Mouse (Mus musculus): ENCODE results near the gene Osbpl3. TPM values are rescaled to one million over a fixed set of nuclear protein-coding genes. Genes with fewer than 3 reads are reported as not detected.
A peak's percentile ranks its signal among the peaks of the same experiment; 100 is the strongest.

The Osbpl3 gene
- total and polyA plus RNA-seq, 2 experiments = 0.15 to 0.83 TPM

- H3K27ac ChIP-seq (replicated peaks; ENCODE audit: insufficient read depth, low read depth, low read length) = no peak overlapping the region
- no peak overlapping the region for H3K4me3 ChIP-seq (ENCODE audit: insufficient read depth, low read depth, low read length)
- no peaks in the 10 kb centered on the region for H3K27me3 ChIP-seq (ENCODE audit: control insufficient read depth, insufficient read depth, low read length)
- H3K9ac ChIP-seq (ENCODE audit: low read depth, low read length) = no peak overlapping the region
- DNase-seq (ENCODE audit: extremely low read depth, low read depth, low spot score) = no peak
- TF ChIP-seq CTCF (IDR thresholded peaks at IDR 0.05; ENCODE audit: low read depth, low read length) = no peak
- no peak for TF ChIP-seq POLR2A (IDR thresholded peaks at IDR 0.05; ENCODE audit: extremely low read depth, insufficient read depth, low read length)
- 74% methylated on average over 9 of the region's 9 CpGs for WGBS
- H3K4me1 ChIP-seq (ENCODE audit: control insufficient read depth, insufficient read depth, low read length) = no peaks in the 10 kb centered on the region
- H3K79me2 ChIP-seq (ENCODE audit: control insufficient read depth, insufficient read depth, low read length) = no peaks in the 10 kb centered on the region
- no peaks in the 10 kb centered on the region for H3K36me3 ChIP-seq (ENCODE audit: control insufficient read depth, insufficient read depth, low read length)
These were observed 8.9 kb upstream of the Osbpl3 start for GRCm38 (mm10) chr6:50464690-50465485.

DNA sequence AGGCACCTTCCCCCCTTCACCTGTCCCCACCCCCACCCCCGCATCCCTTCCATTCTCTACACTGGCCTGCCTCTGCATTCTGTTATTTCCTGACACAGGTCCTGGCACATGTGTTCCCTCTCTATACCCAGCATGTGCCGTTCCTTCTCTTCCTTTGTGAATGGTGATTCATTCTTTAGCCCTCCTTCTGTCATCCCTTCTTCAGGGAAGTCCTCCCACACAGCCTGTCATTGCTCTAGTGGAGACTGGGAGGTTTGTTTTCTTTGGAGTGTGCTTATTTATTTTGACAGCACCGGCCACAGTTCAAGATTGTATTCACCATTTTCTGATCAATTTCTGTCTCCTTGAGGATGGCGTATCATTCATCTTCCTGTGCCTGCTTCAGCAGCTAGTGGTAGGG lies 6.0 kb upstream of the Osbpl3 start:
- Histone ChIP-seq H3K36me3 (ENCODE audit: control insufficient read depth, insufficient read depth, low read length) (no peaks in the 10 kb centered on the region), H3K9ac (ENCODE audit: low read depth, low read length) (no peak overlapping the region), H3K4me1 (ENCODE audit: control insufficient read depth, insufficient read depth, low read length) (peaks cover 5% of the 10 kb centered on the region; the same call in 1 of the 2 replicates), H3K4me3 (ENCODE audit: insufficient read depth, low read depth, low read length) (no peak overlapping the region), H3K27me3 (ENCODE audit: control insufficient read depth, insufficient read depth, low read length) (no peaks in the 10 kb centered on the region), H3K27ac (replicated peaks; ENCODE audit: insufficient read depth, low read depth, low read length) (no peak overlapping the region), H3K79me2 (ENCODE audit: control insufficient read depth, insufficient read depth, low read length) (no peaks in the 10 kb centered on the region)
- TF ChIP-seq POLR2A (IDR thresholded peaks at IDR 0.05; ENCODE audit: extremely low read depth, insufficient read depth, low read length) = no peak
- no peak for TF ChIP-seq CTCF (IDR thresholded peaks at IDR 0.05; ENCODE audit: low read depth, low read length)
- no peak for DNase-seq (ENCODE audit: extremely low read depth, low read depth, low spot score)
- WGBS = 87% methylated on average over 4 of the region's 4 CpGs

DNA sequence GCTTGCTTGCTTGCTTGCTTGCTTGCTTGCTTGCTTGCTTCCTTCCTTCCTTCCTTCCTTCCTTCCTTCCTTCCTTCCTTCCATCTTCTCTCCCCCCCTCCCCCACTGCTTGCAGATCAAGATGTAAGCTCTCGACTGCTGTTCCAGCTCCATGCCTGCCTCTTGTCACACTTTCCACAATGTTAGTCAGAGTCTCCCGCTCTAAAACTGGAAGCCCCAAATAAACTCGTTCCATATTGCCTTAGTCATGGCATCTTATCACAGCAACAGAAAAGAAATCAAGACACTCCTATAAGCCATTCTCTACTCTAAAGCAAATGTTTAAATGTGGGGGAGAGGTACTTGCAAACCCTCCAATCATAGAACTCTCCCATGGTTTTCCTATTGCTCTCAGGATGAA lies 5.6 kb upstream of the Osbpl3 start:
- Histone ChIP-seq H3K79me2 (ENCODE audit: control insufficient read depth, insufficient read depth, low read length) (no peaks in the 10 kb centered on the region), H3K4me3 (ENCODE audit: insufficient read depth, low read depth, low read length) (no peak overlapping the region), H3K36me3 (ENCODE audit: control insufficient read depth, insufficient read depth, low read length) (no peaks in the 10 kb centered on the region), H3K9ac (ENCODE audit: low read depth, low read length) (no peak overlapping the region), H3K4me1 (ENCODE audit: control insufficient read depth, insufficient read depth, low read length) (peaks cover 5% of the 10 kb centered on the region; the same call in 1 of the 2 replicates), H3K27ac (replicated peaks; ENCODE audit: insufficient read depth, low read depth, low read length) (no peak overlapping the region), H3K27me3 (ENCODE audit: control insufficient read depth, insufficient read depth, low read length) (no peaks in the 10 kb centered on the region)
- 86% methylated on average over 3 of the region's 3 CpGs for WGBS
- DNase-seq (ENCODE audit: extremely low read depth, low read depth, low spot score) = no peak
- TF ChIP-seq CTCF (IDR thresholded peaks at IDR 0.05; ENCODE audit: low read depth, low read length) = no peak

DNA sequence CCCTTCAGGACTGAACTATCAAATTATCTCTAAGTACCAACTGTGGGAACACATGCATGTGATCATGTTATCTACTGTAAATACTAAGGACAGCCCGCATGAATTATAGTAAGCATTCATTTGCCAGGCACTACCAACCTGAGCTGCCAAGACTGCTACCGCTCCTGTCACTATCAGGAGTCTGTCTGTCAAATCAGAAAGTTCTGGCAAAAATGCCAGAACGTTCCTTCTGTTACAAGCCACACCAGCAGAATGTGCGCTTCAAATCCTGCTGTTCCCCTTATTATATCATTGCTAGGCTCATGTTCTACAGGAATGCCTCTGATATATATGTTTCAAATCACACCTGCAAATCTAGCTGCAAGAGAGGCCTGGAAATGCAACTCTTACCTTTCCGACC lies 4.6 kb upstream of the Osbpl3 start:
- TF ChIP-seq CTCF (IDR thresholded peaks at IDR 0.05; ENCODE audit: low read depth, low read length) (no peak), POLR2A (IDR thresholded peaks at IDR 0.05; ENCODE audit: extremely low read depth, insufficient read depth, low read length) (no peak)
- DNase-seq (ENCODE audit: extremely low read depth, low read depth, low spot score) = no peak
- Histone ChIP-seq H3K27me3 (ENCODE audit: control insufficient read depth, insufficient read depth, low read length) (peaks cover 2% of the 10 kb centered on the region), H3K4me1 (ENCODE audit: control insufficient read depth, insufficient read depth, low read length) (peaks cover 6% of the 10 kb centered on the region; the same call in 1 of the 2 replicates), H3K9ac (ENCODE audit: low read depth, low read length) (no peak overlapping the region), H3K36me3 (ENCODE audit: control insufficient read depth, insufficient read depth, low read length) (no peaks in the 10 kb centered on the region), H3K27ac (replicated peaks; ENCODE audit: insufficient read depth, low read depth, low read length) (no peak overlapping the region), H3K4me3 (ENCODE audit: insufficient read depth, low read depth, low read length) (no peak overlapping the region), H3K79me2 (ENCODE audit: control insufficient read depth, insufficient read depth, low read length) (no peaks in the 10 kb centered on the region)
- WGBS = 91% methylated on average over 5 of the region's 5 CpGs

DNA sequence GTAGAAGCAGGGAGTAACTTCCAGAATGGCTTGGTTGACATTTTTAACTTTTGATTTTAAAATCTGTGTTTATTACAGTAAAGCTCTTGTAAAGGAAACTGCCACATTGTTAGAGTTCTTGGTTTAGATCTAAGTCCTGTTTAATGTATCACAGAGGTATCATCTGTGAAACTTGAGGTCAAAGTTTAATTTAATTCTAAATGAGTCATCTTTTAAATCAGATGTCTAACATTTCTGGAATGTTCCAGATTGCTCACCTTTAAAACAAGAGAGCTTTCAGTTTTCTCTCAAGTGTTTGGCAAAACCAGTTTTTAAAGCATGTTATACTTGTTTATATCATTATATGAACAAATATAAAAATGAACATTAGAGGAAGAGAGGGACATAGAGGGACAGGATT lies 4.2 kb upstream of the Osbpl3 start:
- Histone ChIP-seq H3K9ac (ENCODE audit: low read depth, low read length) (no peak overlapping the region), H3K4me1 (ENCODE audit: control insufficient read depth, insufficient read depth, low read length) (peaks cover 6% of the 10 kb centered on the region; the same call in 1 of the 2 replicates), H3K4me3 (ENCODE audit: insufficient read depth, low read depth, low read length) (no peak overlapping the region), H3K27ac (replicated peaks; ENCODE audit: insufficient read depth, low read depth, low read length) (no peak overlapping the region), H3K79me2 (ENCODE audit: control insufficient read depth, insufficient read depth, low read length) (no peaks in the 10 kb centered on the region), H3K27me3 (ENCODE audit: control insufficient read depth, insufficient read depth, low read length) (peaks cover 6% of the 10 kb centered on the region), H3K36me3 (ENCODE audit: control insufficient read depth, insufficient read depth, low read length) (no peaks in the 10 kb centered on the region)
- no peak for TF ChIP-seq CTCF (IDR thresholded peaks at IDR 0.05; ENCODE audit: low read depth, low read length)
- DNase-seq (ENCODE audit: extremely low read depth, low read depth, low spot score) = peak; percentile 18

- peaks cover 9% of the 10 kb centered on the region for H3K27me3 ChIP-seq (ENCODE audit: control insufficient read depth, insufficient read depth, low read length)
- H3K4me1 ChIP-seq (ENCODE audit: control insufficient read depth, insufficient read depth, low read length) = peaks cover 6% of the 10 kb centered on the region; the same call in 1 of the 2 replicates
- H3K9ac ChIP-seq (ENCODE audit: low read depth, low read length) = no peak overlapping the region
- no peak overlapping the region for H3K27ac ChIP-seq (replicated peaks; ENCODE audit: insufficient read depth, low read depth, low read length)
- 76% methylated on average over 5 of the region's 5 CpGs for WGBS
- TF ChIP-seq CTCF (IDR thresholded peaks at IDR 0.05; ENCODE audit: low read depth, low read length) = no peak
- no peak for TF ChIP-seq POLR2A (IDR thresholded peaks at IDR 0.05; ENCODE audit: extremely low read depth, insufficient read depth, low read length)
- H3K79me2 ChIP-seq (ENCODE audit: control insufficient read depth, insufficient read depth, low read length) = no peaks in the 10 kb centered on the region
- no peaks in the 10 kb centered on the region for H3K36me3 ChIP-seq (ENCODE audit: control insufficient read depth, insufficient read depth, low read length)
- H3K4me3 ChIP-seq (ENCODE audit: insufficient read depth, low read depth, low read length) = no peak overlapping the region
- no peak for DNase-seq (ENCODE audit: extremely low read depth, low read depth, low spot score)
These were observed 3.3 kb upstream of the Osbpl3 start for GRCm38 (mm10) chr6:50459271-50459670.
